Mouse (Mus musculus): ENCODE measurements around the gene Sat2. TPM values are rescaled to one million over a fixed set of nuclear protein-coding genes. Genes with fewer than 3 reads are reported as not detected.

Sat2 gene
- polyA plus RNA-seq, 1 experiment from 2014 or later: 11.5 TPM

GRCm38 (mm10) chr11:69584937-69585336, 36.9 kb upstream of the Sat2 start:
- Histone ChIP-seq H3K27me3 (replicated peaks) (no peaks in the 10 kb centered on the region), H3K9ac (peak overlapping the region; percentile 50), H3K4me1 (peaks cover 83% of the 10 kb centered on the region), H3K9me3 (replicated peaks) (no peaks in the 10 kb centered on the region), H3K36me3 (peaks cover 56% of the 10 kb centered on the region), H3K4me3 (0 out of 2 replicates have a peak overlapping the region, but pooled peaks have one; percentile 4), H3K27ac (peak overlapping the region; percentile 95), H3K4me2 (peak overlapping the region; percentile 63)
- ATAC-seq: no peak
- WGBS (ENCODE audit: insufficient replicate concordance): 84% methylated on average over 13 of the region's 13 CpGs

- 29% methylated on average over 7 of the region's 7 CpGs for WGBS (ENCODE audit: insufficient replicate concordance)
- H3K4me2 ChIP-seq: peak overlapping the region; percentile 63
- H3K4me1 ChIP-seq: peaks cover 91% of the 10 kb centered on the region
- H3K27me3 ChIP-seq (replicated peaks): no peaks in the 10 kb centered on the region
- H3K4me3 ChIP-seq: peak overlapping the region; percentile 32
- peak overlapping the region; percentile 50 for H3K9ac ChIP-seq
- peaks cover 65% of the 10 kb centered on the region for H3K36me3 ChIP-seq
- peak overlapping the region; percentile 95 for H3K27ac ChIP-seq
- H3K9me3 ChIP-seq (replicated peaks): no peaks in the 10 kb centered on the region
- peak; percentile 76 for ATAC-seq
Observed at GRCm38 (mm10) chr11:69585718-69586325, 36.0 kb upstream of the Sat2 start.

GRCm38 (mm10) chr11:69589207-69589834, 32.5 kb upstream of the Sat2 start:
- 41% methylated on average over 22 of the region's 22 CpGs for WGBS (ENCODE audit: insufficient replicate concordance)
- peaks cover 93% of the 10 kb centered on the region for H3K4me1 ChIP-seq
- peaks cover 80% of the 10 kb centered on the region for H3K36me3 ChIP-seq
- peak; percentile 81 for ATAC-seq
- peak overlapping the region; percentile 61 for H3K4me2 ChIP-seq
- H3K4me3 ChIP-seq: peak overlapping the region; percentile 10
- H3K27ac ChIP-seq: peak overlapping the region; percentile 95
- H3K9ac ChIP-seq: peak overlapping the region; percentile 64
- H3K27me3 ChIP-seq (replicated peaks): no peaks in the 10 kb centered on the region
- H3K9me3 ChIP-seq (replicated peaks): no peaks in the 10 kb centered on the region

GRCm38 (mm10) chr11:69590622-69591021, 31.2 kb upstream of the Sat2 start:
- ATAC-seq: peak; percentile 63
- Histone ChIP-seq H3K9ac (peak overlapping the region; percentile 64), H3K9me3 (replicated peaks) (no peaks in the 10 kb centered on the region), H3K27me3 (replicated peaks) (no peaks in the 10 kb centered on the region), H3K36me3 (peaks cover 85% of the 10 kb centered on the region), H3K4me1 (peaks cover 80% of the 10 kb centered on the region), H3K4me3 (peak overlapping the region; percentile 10; the same call in 1 of the 2 replicates), H3K27ac (peak overlapping the region; percentile 95), H3K4me2 (peak overlapping the region; percentile 61)
- WGBS (ENCODE audit: insufficient replicate concordance): 73% methylated on average over 8 of the region's 8 CpGs

- no peak for ATAC-seq
- H3K9me3 ChIP-seq (replicated peaks): no peaks in the 10 kb centered on the region
- peak overlapping the region; percentile 95 for H3K27ac ChIP-seq
- H3K4me2 ChIP-seq: no peak overlapping the region
- H3K4me1 ChIP-seq: peaks cover 72% of the 10 kb centered on the region
- 71% methylated on average over 3 of the region's 3 CpGs for WGBS (ENCODE audit: insufficient replicate concordance)
- no peaks in the 10 kb centered on the region for H3K27me3 ChIP-seq (replicated peaks)
- peak overlapping the region; percentile 28; the same call in 1 of the 2 replicates for H3K9ac ChIP-seq
- peaks cover 88% of the 10 kb centered on the region for H3K36me3 ChIP-seq
- no peak overlapping the region for H3K4me3 ChIP-seq
Observed at GRCm38 (mm10) chr11:69591424-69591823, 30.4 kb upstream of the Sat2 start.

- H3K27ac ChIP-seq: peak overlapping the region; percentile 95
- H3K4me3 ChIP-seq: no peak overlapping the region
- peaks cover 66% of the 10 kb centered on the region for H3K4me1 ChIP-seq
- peak overlapping the region; percentile 28; the same call in 1 of the 2 replicates for H3K9ac ChIP-seq
- 76% methylated on average over 7 of the region's 7 CpGs for WGBS (ENCODE audit: insufficient replicate concordance)
- H3K36me3 ChIP-seq: peaks cover 83% of the 10 kb centered on the region
- no peaks in the 10 kb centered on the region for H3K27me3 ChIP-seq (replicated peaks)
- H3K9me3 ChIP-seq (replicated peaks): no peaks in the 10 kb centered on the region
- H3K4me2 ChIP-seq: no peak overlapping the region
- no peak for ATAC-seq
Observed at GRCm38 (mm10) chr11:69591899-69592637, 29.8 kb upstream of the Sat2 start.

GRCm38 (mm10) chr11:69592799-69593198, 29.0 kb upstream of the Sat2 start:
- Histone ChIP-seq H3K4me1 (peaks cover 58% of the 10 kb centered on the region), H3K27me3 (replicated peaks) (no peaks in the 10 kb centered on the region), H3K27ac (peak overlapping the region; percentile 95), H3K4me2 (no peak overlapping the region), H3K9me3 (replicated peaks) (no peaks in the 10 kb centered on the region), H3K36me3 (peaks cover 83% of the 10 kb centered on the region), H3K9ac (peak overlapping the region; percentile 28; the same call in 1 of the 2 replicates), H3K4me3 (no peak overlapping the region)
- 65% methylated on average over 4 of the region's 4 CpGs for WGBS (ENCODE audit: insufficient replicate concordance)
- ATAC-seq: no peak

GRCm38 (mm10) chr11:69594853-69595252, 27.0 kb upstream of the Sat2 start:
- Histone ChIP-seq H3K36me3 (peaks cover 73% of the 10 kb centered on the region), H3K9me3 (replicated peaks) (no peaks in the 10 kb centered on the region), H3K27me3 (replicated peaks) (no peaks in the 10 kb centered on the region), H3K4me1 (peaks cover 52% of the 10 kb centered on the region), H3K27ac (peak overlapping the region; percentile 2; the same call in 1 of the 2 replicates), H3K4me3 (no peak overlapping the region), H3K9ac (no peak overlapping the region), H3K4me2 (no peak overlapping the region)
- WGBS (ENCODE audit: insufficient replicate concordance): 88% methylated on average over 6 of the region's 6 CpGs
- ATAC-seq: no peak

DNA sequence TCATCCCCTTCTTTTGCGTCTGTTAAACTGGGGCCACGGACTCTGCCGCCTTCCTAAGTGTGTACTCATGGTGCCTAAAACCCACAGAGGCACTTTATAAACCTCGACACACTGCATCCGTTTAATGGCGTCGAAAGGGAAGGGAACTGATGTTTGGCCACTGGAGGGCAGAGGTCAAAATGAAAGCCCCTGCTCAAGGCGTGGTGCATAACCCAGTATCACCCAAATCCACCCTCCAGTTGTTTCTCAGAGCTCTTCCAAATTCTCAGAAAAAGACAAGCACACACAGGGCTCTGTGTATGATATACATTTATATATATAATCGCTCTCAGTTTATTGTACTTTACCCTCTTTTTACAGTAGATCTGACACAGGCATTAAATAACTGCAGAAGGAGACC, 22.4 kb upstream of the Sat2 start:
- Histone ChIP-seq H3K4me3 (peak overlapping the region; percentile 37), H3K9ac (peak overlapping the region; percentile 67), H3K27me3 (replicated peaks) (no peaks in the 10 kb centered on the region), H3K4me1 (peaks cover 60% of the 10 kb centered on the region), H3K36me3 (peaks cover 69% of the 10 kb centered on the region), H3K4me2 (peak overlapping the region; percentile 100), H3K27ac (peak overlapping the region; percentile 92), H3K9me3 (replicated peaks) (no peaks in the 10 kb centered on the region)
- ATAC-seq: peak; percentile 84
- 8% methylated on average over 9 of the region's 9 CpGs for WGBS (ENCODE audit: insufficient replicate concordance)

DNA sequence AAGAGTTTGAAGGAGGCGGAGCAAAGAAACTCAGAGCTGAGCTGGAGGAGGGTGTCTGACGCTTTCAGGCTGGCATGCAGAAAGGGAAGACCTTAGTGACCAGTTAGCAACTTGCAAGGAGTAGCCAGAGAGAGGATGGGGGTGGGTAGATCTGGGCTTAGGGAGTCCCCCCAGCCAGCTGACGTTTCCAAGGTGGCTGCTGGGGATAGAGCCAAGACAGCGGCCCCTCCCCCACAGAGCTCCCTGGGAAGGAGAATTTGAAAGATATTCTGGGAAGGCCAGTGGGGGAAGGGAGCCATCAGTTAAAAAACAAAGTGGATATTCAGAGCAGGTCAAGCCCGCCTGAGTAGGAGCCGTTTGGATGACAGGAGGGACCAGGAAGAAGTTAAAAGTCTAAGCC, 21.7 kb upstream of the Sat2 start:
- Histone ChIP-seq H3K27ac (peak overlapping the region; percentile 92), H3K4me1 (peaks cover 66% of the 10 kb centered on the region), H3K27me3 (replicated peaks) (no peaks in the 10 kb centered on the region), H3K9me3 (replicated peaks) (no peaks in the 10 kb centered on the region), H3K4me2 (peak overlapping the region; percentile 100), H3K36me3 (peaks cover 64% of the 10 kb centered on the region), H3K9ac (peak overlapping the region; percentile 67), H3K4me3 (peak overlapping the region; percentile 37)
- WGBS (ENCODE audit: insufficient replicate concordance): 17% methylated on average over 6 of the region's 6 CpGs
- ATAC-seq: peak; percentile 20; the same call in 1 of the 2 replicates

- 41% methylated on average over 3 of the region's 3 CpGs for WGBS (ENCODE audit: insufficient replicate concordance)
- Histone ChIP-seq H3K9ac (peak overlapping the region; percentile 67; the same call in 1 of the 2 replicates), H3K9me3 (replicated peaks) (no peaks in the 10 kb centered on the region), H3K4me1 (peaks cover 76% of the 10 kb centered on the region), H3K36me3 (peaks cover 56% of the 10 kb centered on the region), H3K27me3 (replicated peaks) (no peaks in the 10 kb centered on the region), H3K4me2 (peak overlapping the region; percentile 100), H3K27ac (peak overlapping the region; percentile 92), H3K4me3 (no peak overlapping the region)
- no peak for ATAC-seq
Observed at GRCm38 (mm10) chr11:69601768-69602167, 20.1 kb upstream of the Sat2 start.

DNA sequence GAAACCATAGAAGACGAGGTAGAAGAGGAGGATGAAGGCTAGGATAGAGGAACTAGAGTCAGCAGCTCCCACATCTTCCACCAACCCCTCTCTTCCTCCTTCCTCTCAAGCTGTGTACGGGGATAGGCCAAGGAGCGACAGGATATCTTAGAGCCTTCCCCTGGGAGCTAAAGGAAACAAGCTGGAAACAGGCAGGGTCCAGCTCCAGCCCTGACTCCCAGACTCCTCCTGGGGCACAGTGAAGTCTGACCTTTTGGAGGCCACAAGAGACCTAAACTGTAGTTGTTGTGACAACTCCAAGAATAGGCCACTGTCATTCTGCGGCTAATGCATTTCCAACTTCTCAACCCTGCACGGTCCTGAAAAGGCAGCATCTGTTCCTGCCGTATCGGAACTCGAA, 18.3 kb upstream of the Sat2 start:
- Histone ChIP-seq H3K4me3 (peak overlapping the region; percentile 78), H3K9ac (peak overlapping the region; percentile 93), H3K36me3 (peaks cover 49% of the 10 kb centered on the region), H3K4me1 (peaks cover 93% of the 10 kb centered on the region), H3K27me3 (replicated peaks) (no peaks in the 10 kb centered on the region), H3K27ac (peak overlapping the region; percentile 84), H3K4me2 (peak overlapping the region; percentile 100), H3K9me3 (replicated peaks) (no peaks in the 10 kb centered on the region)
- WGBS (ENCODE audit: insufficient replicate concordance): 79% methylated on average over 8 of the region's 8 CpGs
- ATAC-seq: no peak

Data from liver, embryonic 12.5 days (tissue).